Mouse (Mus musculus): ENCODE measurements around the gene Sbf1. TPM values are rescaled to one million over a fixed set of nuclear protein-coding genes. Genes with fewer than 3 reads are reported as not detected.

The Sbf1 gene
- polyA plus RNA-seq, 1 experiment = 229 TPM

GRCm38 (mm10) chr15:89282546-89282945 is 32.6 kb downstream of the Sbf1 start:
- no peak for DNase-seq (ENCODE audit: low read depth)
- TF ChIP-seq CTCF (IDR thresholded peaks at IDR 0.05; ENCODE audit: borderline replicate concordance, extremely low read depth, insufficient read depth, insufficient read length) = no peak
- TF ChIP-seq POLR2A (IDR thresholded peaks at IDR 0.05; ENCODE audit: borderline replicate concordance, extremely low read depth, insufficient read depth, insufficient read length, poor library complexity, severe bottlenecking) = no peak

- DNase-seq (ENCODE audit: low read depth) = no peak
- TF ChIP-seq CTCF (IDR thresholded peaks at IDR 0.05; ENCODE audit: borderline replicate concordance, extremely low read depth, insufficient read depth, insufficient read length) (no peak), POLR2A (IDR thresholded peaks at IDR 0.05; ENCODE audit: borderline replicate concordance, extremely low read depth, insufficient read depth, insufficient read length, poor library complexity, severe bottlenecking) (no peak)
Measured at GRCm38 (mm10) chr15:89277366-89277765, 37.7 kb downstream of the Sbf1 start.

- DNase-seq (ENCODE audit: low read depth) = no peak
- TF ChIP-seq CTCF (IDR thresholded peaks at IDR 0.05; ENCODE audit: borderline replicate concordance, extremely low read depth, insufficient read depth, insufficient read length) = no peak
- TF ChIP-seq POLR2A (IDR thresholded peaks at IDR 0.05; ENCODE audit: borderline replicate concordance, extremely low read depth, insufficient read depth, insufficient read length, poor library complexity, severe bottlenecking) = no peak
Measured at GRCm38 (mm10) chr15:89275497-89275896, 39.6 kb downstream of the Sbf1 start.

- TF ChIP-seq POLR2A (IDR thresholded peaks at IDR 0.05; ENCODE audit: borderline replicate concordance, extremely low read depth, insufficient read depth, insufficient read length, poor library complexity, severe bottlenecking) (no peak), CTCF (IDR thresholded peaks at IDR 0.05; ENCODE audit: borderline replicate concordance, extremely low read depth, insufficient read depth, insufficient read length) (no peak)
- no peak for DNase-seq (ENCODE audit: low read depth)
Measured at GRCm38 (mm10) chr15:89264485-89264884, 50.6 kb downstream of the Sbf1 start.

GRCm38 (mm10) chr15:89258997-89259396 is 56.1 kb downstream of the Sbf1 start:
- TF ChIP-seq POLR2A (IDR thresholded peaks at IDR 0.05; ENCODE audit: borderline replicate concordance, extremely low read depth, insufficient read depth, insufficient read length, poor library complexity, severe bottlenecking) (no peak), CTCF (IDR thresholded peaks at IDR 0.05; ENCODE audit: borderline replicate concordance, extremely low read depth, insufficient read depth, insufficient read length) (no peak)
- DNase-seq (ENCODE audit: low read depth) = no peak

GRCm38 (mm10) chr15:89255330-89255729 is 59.8 kb downstream of the Sbf1 start:
- peak; percentile 71 for DNase-seq (ENCODE audit: low read depth)
- TF ChIP-seq CTCF (IDR thresholded peaks at IDR 0.05; ENCODE audit: borderline replicate concordance, extremely low read depth, insufficient read depth, insufficient read length) (no peak), POLR2A (IDR thresholded peaks at IDR 0.05; ENCODE audit: borderline replicate concordance, extremely low read depth, insufficient read depth, insufficient read length, poor library complexity, severe bottlenecking) (no peak)

- no peak for TF ChIP-seq CTCF (IDR thresholded peaks at IDR 0.05; ENCODE audit: borderline replicate concordance, extremely low read depth, insufficient read depth, insufficient read length)
- TF ChIP-seq POLR2A (IDR thresholded peaks at IDR 0.05; ENCODE audit: borderline replicate concordance, extremely low read depth, insufficient read depth, insufficient read length, poor library complexity, severe bottlenecking) = no peak
- DNase-seq (ENCODE audit: low read depth) = no peak
Measured at GRCm38 (mm10) chr15:89249063-89249462, 66.0 kb downstream of the Sbf1 start.

- no peak for TF ChIP-seq POLR2A (IDR thresholded peaks at IDR 0.05; ENCODE audit: borderline replicate concordance, extremely low read depth, insufficient read depth, insufficient read length, poor library complexity, severe bottlenecking)
- TF ChIP-seq CTCF (IDR thresholded peaks at IDR 0.05; ENCODE audit: borderline replicate concordance, extremely low read depth, insufficient read depth, insufficient read length) = no peak
- peak; percentile 15 for DNase-seq (ENCODE audit: low read depth)
Measured at GRCm38 (mm10) chr15:89241025-89241424, 74.1 kb downstream of the Sbf1 start.

GRCm38 (mm10) chr15:89239751-89240392 is 75.2 kb downstream of the Sbf1 start:
- DNase-seq (ENCODE audit: low read depth) = no peak
- TF ChIP-seq CTCF (IDR thresholded peaks at IDR 0.05; ENCODE audit: borderline replicate concordance, extremely low read depth, insufficient read depth, insufficient read length) = no peak
- no peak for TF ChIP-seq POLR2A (IDR thresholded peaks at IDR 0.05; ENCODE audit: borderline replicate concordance, extremely low read depth, insufficient read depth, insufficient read length, poor library complexity, severe bottlenecking)

Other genes starting within 250 kb of the Sbf1 start
- 36.0 and 40.8 TPM in 2 replicates for gene Trabd, start 240.2 kb downstream of the Sbf1 start, polyA plus RNA-seq (2012; rRNA removed)
- 37.9 and 50.7 TPM in 2 replicates for gene Selenoo, start 226.2 kb downstream of the Sbf1 start, polyA plus RNA-seq (2012; rRNA removed)
- 45.9 and 50.3 TPM in 2 replicates for gene Tubgcp6, start 192.2 kb downstream of the Sbf1 start, polyA plus RNA-seq (2012; rRNA removed)
- gene Hdac10, start 186.6 kb downstream of the Sbf1 start, polyA plus RNA-seq (2012; rRNA removed) = 33.1 and 58.3 TPM in 2 replicates
- 12.8 and 15.5 TPM in 2 replicates for gene Mapk12, start 174.6 kb downstream of the Sbf1 start, polyA plus RNA-seq (2012; rRNA removed)
- gene Mapk11, start 165.7 kb downstream of the Sbf1 start, polyA plus RNA-seq (2012; rRNA removed) = 61.9 and 75.4 TPM in 2 replicates
- 194 and 213 TPM in 2 replicates for gene Plxnb2, start 134.5 kb downstream of the Sbf1 start, polyA plus RNA-seq (2012; rRNA removed)
- gene Dennd6b, start 118.8 kb downstream of the Sbf1 start, polyA plus RNA-seq (2012; rRNA removed) = 134 and 196 TPM in 2 replicates
- 129 and 168 TPM in 2 replicates for gene Ppp6r2, start 103.8 kb downstream of the Sbf1 start, polyA plus RNA-seq (2012; rRNA removed)
- gene Adm2, start 7.4 kb upstream of the Sbf1 start, polyA plus RNA-seq (2012; rRNA removed) = 0.11 TPM in 1 of 2 replicates, not detected in the other
- gene Miox, start 19.1 kb upstream of the Sbf1 start, polyA plus RNA-seq (2012; rRNA removed) = not detected in 2 replicates
- 26.5 and 32.5 TPM in 2 replicates for gene Lmf2, start 40.3 kb upstream of the Sbf1 start, polyA plus RNA-seq (2012; rRNA removed)
- 126 and 172 TPM in 2 replicates for gene Ncaph2, start 40.4 kb upstream of the Sbf1 start, polyA plus RNA-seq (2012; rRNA removed)
- 30.7 and 37.2 TPM in 2 replicates for gene Sco2, start 58.5 kb upstream of the Sbf1 start, polyA plus RNA-seq (2012; rRNA removed)
- 3.8 and 4.6 TPM in 2 replicates for gene Tymp, start 61.7 kb upstream of the Sbf1 start, polyA plus RNA-seq (2012; rRNA removed)
- 2.4 and 3.2 TPM in 2 replicates for gene Odf3b, start 64.0 kb upstream of the Sbf1 start, polyA plus RNA-seq (2012; rRNA removed)
- gene Klhdc7b, start 69.6 kb upstream of the Sbf1 start, polyA plus RNA-seq (2012; rRNA removed) = 0.01 TPM in 1 of 2 replicates, not detected in the other
- not detected in 2 replicates for gene Syce3, start 95.2 kb upstream of the Sbf1 start, polyA plus RNA-seq (2012; rRNA removed)
- gene Cpt1b, start 110.6 kb upstream of the Sbf1 start, polyA plus RNA-seq (2012; rRNA removed) = 7.0 and 8.6 TPM in 2 replicates
- 2.5 and 3.1 TPM in 2 replicates for gene C730034F03Rik, start 114.3 kb upstream of the Sbf1 start, polyA plus RNA-seq (2012; rRNA removed)
- 0.34 and 1.3 TPM in 2 replicates for gene Gm44502, start 114.4 kb upstream of the Sbf1 start, polyA plus RNA-seq (2012; rRNA removed)
- gene Chkb, start 114.6 kb upstream of the Sbf1 start, polyA plus RNA-seq (2012; rRNA removed) = 79.4 and 82.4 TPM in 2 replicates
- gene Mapk8ip2, start 138.6 kb upstream of the Sbf1 start, polyA plus RNA-seq (2012; rRNA removed) = 87.2 and 99.5 TPM in 2 replicates
- 25.3 and 28.6 TPM in 2 replicates for gene Arsa, start 162.1 kb upstream of the Sbf1 start, polyA plus RNA-seq (2012; rRNA removed)
- gene Shank3, start 184.3 kb upstream of the Sbf1 start, polyA plus RNA-seq (2012; rRNA removed) = 31.2 and 41.5 TPM in 2 replicates

Measured in brain, embryonic 14.5 days (tissue).